ENCODE assay signal across 22 mouse cellular contexts in genomic region chrX:20520290-20520939, GRCm38 (mm10). TPM values are rescaled to one million over a fixed set of nuclear protein-coding genes. Genes with fewer than 3 reads are reported as not detected.
A peak's percentile ranks its signal among the peaks of the same experiment; 100 is the strongest.
DNase-seq lines count a peak whose midpoint lies in the region; ATAC-seq and TF ChIP-seq lines count a peak whose summit lies in the region.
"Had no signal": no experiment of that assay in that cellular context is flagged by ENCODE, and none has a peak within 500 bp of the region (broad histone marks: within the 10 kb centered on the region; RNA-seq: fewer than 3 reads in every experiment).

No protein-coding gene starts in this region.

- no peaks in the 10 kb centered on the region for H3K27me3 ChIP-seq in kidney, adult 2 months (replicated peaks; ENCODE audit: control insufficient read depth, insufficient read depth, low read length)
- H3K27me3 ChIP-seq in kidney, embryonic 16.5 days (ENCODE audit: insufficient read depth, low read length) = no peaks in the 10 kb centered on the region
- H3K27me3 ChIP-seq in intestine, embryonic 15.5 days (replicated peaks) = no peaks in the 10 kb centered on the region
- no peaks in the 10 kb centered on the region for H3K27me3 ChIP-seq in liver, postnatal 0 days (ENCODE audit: insufficient read depth, low read length)
- H3K27me3 ChIP-seq: heart, embryonic 12.5 days had no signal

- TF ChIP-seq EP300 in liver, postnatal 0 days (IDR thresholded peaks at IDR 0.05; ENCODE audit: low read depth) = no peak

- H3K4me2 ChIP-seq in kidney, embryonic 16.5 days (replicated peaks; ENCODE audit: low read depth, low read length) = no peak overlapping the region
- H3K4me2 ChIP-seq in intestine, embryonic 15.5 days (replicated peaks) = no peak overlapping the region
- no peak overlapping the region for H3K4me2 ChIP-seq in liver, postnatal 0 days (ENCODE audit: low read depth, low read length)
- H3K4me2 ChIP-seq: heart, embryonic 12.5 days had no signal

- 44% methylated on average over 7 of the region's 7 CpGs for WGBS in kidney, adult 2 months
- WGBS in kidney, embryonic 16.5 days = 71% methylated on average over 7 of the region's 7 CpGs
- 64% methylated on average over 7 of the region's 7 CpGs for WGBS in intestine, embryonic 15.5 days
- WGBS in liver, postnatal 0 days (ENCODE audit: insufficient replicate concordance) = 63% methylated on average over 7 of the region's 7 CpGs

- no peak for ATAC-seq in kidney, embryonic 16.5 days (ENCODE audit: low FRiP score, low TSS enrichment)
- ATAC-seq in intestine, embryonic 15.5 days = peak; percentile 86
- ATAC-seq in liver, postnatal 0 days = peak; percentile 82
- ATAC-seq: forebrain, embryonic 14.5 days had no signal

- intact Hi-C loops in left cerebral cortex, postnatal 36 days (cut with DNase I) = no loop called here

- TF ChIP-seq POLR2A in kidney, adult 2 months (IDR thresholded peaks at IDR 0.05; ENCODE audit: low read depth, low read length) = no peak

- peak overlapping the region; percentile 16; the same call in 1 of the 2 replicates for H3K27ac ChIP-seq in kidney, adult 2 months (ENCODE audit: insufficient read depth, low read depth, low read length)
- H3K27ac ChIP-seq in kidney, embryonic 16.5 days (ENCODE audit: low read length) = no peak overlapping the region
- no peak overlapping the region for H3K27ac ChIP-seq in intestine, embryonic 15.5 days
- H3K27ac ChIP-seq in liver, postnatal 0 days (ENCODE audit: low read depth) = peak overlapping the region; percentile 57; the same call in 1 of the 2 replicates
- H3K27ac ChIP-seq: embryonic facial prominence, embryonic 10.5 days; forebrain, embryonic 10.5 days; gastrocnemius, adult 2 months; hindbrain, embryonic 10.5 days had no signal

- no peaks in the 10 kb centered on the region for H3K9me3 ChIP-seq in kidney, embryonic 16.5 days (ENCODE audit: low read length)
- no peaks in the 10 kb centered on the region for H3K9me3 ChIP-seq in intestine, embryonic 15.5 days
- H3K9me3 ChIP-seq in liver, postnatal 0 days (ENCODE audit: low read length) = no peaks in the 10 kb centered on the region
- H3K9me3 ChIP-seq: embryonic facial prominence, embryonic 10.5 days; forebrain, embryonic 10.5 days; heart, embryonic 12.5 days; hindbrain, embryonic 10.5 days had no signal

- no peak overlapping the region for H3K4me3 ChIP-seq in kidney, adult 2 months (ENCODE audit: insufficient read depth, low read depth, low read length)
- H3K4me3 ChIP-seq in kidney, embryonic 16.5 days (ENCODE audit: low read length) = no peak overlapping the region
- no peak overlapping the region for H3K4me3 ChIP-seq in intestine, embryonic 15.5 days (replicated peaks)
- no peak overlapping the region for H3K4me3 ChIP-seq in liver, postnatal 0 days (ENCODE audit: low read depth, low read length)
- H3K4me3 ChIP-seq: embryonic facial prominence, embryonic 10.5 days; erythroblast, embryonic 14.5 days; forebrain, embryonic 10.5 days; gastrocnemius, adult 2 months; heart, embryonic 12.5 days; hindbrain, embryonic 10.5 days had no signal

- H3K9ac ChIP-seq in kidney, embryonic 16.5 days (replicated peaks; ENCODE audit: low read length) = no peak overlapping the region
- no peak overlapping the region for H3K9ac ChIP-seq in intestine, embryonic 15.5 days
- H3K9ac ChIP-seq in liver, postnatal 0 days (replicated peaks) = no peak overlapping the region
- H3K9ac ChIP-seq: heart, embryonic 12.5 days had no signal

- DNase-seq in kidney, adult 2 months = peak; percentile 53
- DNase-seq in kidney, postnatal 36 days = peak; percentile 2 to 14
- DNase-seq in kidney, adult 11 months = no peak
- no peak for DNase-seq in liver, postnatal 0 days
- no peak for DNase-seq in left cerebral cortex, postnatal 36 days (ENCODE audit: low spot score in 2 of 2)
- DNase-seq: adrenal gland, postnatal 25 days; B cell, adult 2 months; cerebellum, adult 18-20 months; cerebellum, adult 9-11 months; cerebellum, postnatal 36 days; gastrocnemius, adult 2 months; gastrocnemius, postnatal 25 days had no signal

- H3K4me1 ChIP-seq in kidney, adult 2 months (ENCODE audit: control insufficient read depth, insufficient read depth, low read length) = no peaks in the 10 kb centered on the region
- H3K4me1 ChIP-seq in kidney, embryonic 16.5 days (ENCODE audit: insufficient read depth, low read length) = no peaks in the 10 kb centered on the region
- no peaks in the 10 kb centered on the region for H3K4me1 ChIP-seq in intestine, embryonic 15.5 days (replicated peaks)
- H3K4me1 ChIP-seq in liver, postnatal 0 days (ENCODE audit: insufficient read depth) = no peaks in the 10 kb centered on the region
- H3K4me1 ChIP-seq: embryonic facial prominence, embryonic 10.5 days; forebrain, embryonic 10.5 days; heart, embryonic 12.5 days; hindbrain, embryonic 10.5 days had no signal

- TF ChIP-seq CTCF in kidney, adult 2 months (conservative IDR thresholded peaks at IDR 0.05; ENCODE audit: insufficient read depth, insufficient read length, low read depth, low read length) = no peak
- TF ChIP-seq CTCF in liver, postnatal 0 days (IDR thresholded peaks at IDR 0.05; ENCODE audit: low read depth) = no peak

- no peaks in the 10 kb centered on the region for H3K36me3 ChIP-seq in kidney, adult 2 months (ENCODE audit: control insufficient read depth, insufficient read depth, low read length)
- no peaks in the 10 kb centered on the region for H3K36me3 ChIP-seq in kidney, embryonic 16.5 days (ENCODE audit: insufficient read depth, low read length)
- H3K36me3 ChIP-seq in intestine, embryonic 15.5 days = no peaks in the 10 kb centered on the region
- H3K36me3 ChIP-seq in liver, postnatal 0 days (replicated peaks; ENCODE audit: insufficient read depth, low read length) = no peaks in the 10 kb centered on the region

RNA-seq across cellular contexts. Expression of gene Rgn, which starts 29.2 kb away (rescaled TPM):
- polyA plus RNA-seq in kidney, adult 2 months (2012; rRNA removed) = 1.5 and 1.7 TPM in 2 replicates
- 8.1 and 8.7 TPM in 2 replicates for polyA plus RNA-seq in kidney, embryonic 16.5 days (2015; fragmentation: Nextera tagmentation; extraction: Ambion mirVana)
- 47.6 and 49.7 TPM in 2 replicates for polyA plus RNA-seq in intestine, embryonic 15.5 days (2015; fragmentation: Nextera tagmentation; extraction: Ambion mirVana)
- 328 and 357 TPM in 2 replicates for polyA plus RNA-seq in liver, postnatal 0 days (2015; fragmentation: Nextera tagmentation; extraction: Ambion mirVana)
- total RNA-seq in left cerebral cortex, postnatal 36 days (2021) = under 1 TPM in 1 of 2 experiments, not detected in 1; 0.20 TPM
- total RNA-seq: gastrocnemius, adult 2 months; gastrocnemius, postnatal 25 days; granulocyte monocyte progenitor cell, adult 5-6 weeks; MEL had no signal
- polyA plus RNA-seq: erythroblast, embryonic 14.5 days had no signal

Comparison
In these comparisons a context has a peak if more than half of its experiments do, and no peak if none do; other contexts are left out.
1. DNase-seq: peak in kidney, adult 2 months (single experiment) and kidney, postnatal 36 days (2 of 2); none in kidney, adult 11 months (single experiment), liver, postnatal 0 days (single experiment) and left cerebral cortex, postnatal 36 days (0 of 2).
2. H3K27ac ChIP-seq: peak in kidney, adult 2 months (single experiment) and liver, postnatal 0 days (single experiment); none in kidney, embryonic 16.5 days (single experiment) and intestine, embryonic 15.5 days (single experiment).